Mouse (Mus musculus): ENCODE data around the gene Olfr976.
"Not testable (repeated sequence)": the region's sequence is repeated elsewhere in the genome, so short reads cannot be mapped to it uniquely, and the experiment has no call there.

Gene Olfr976

GRCm38 (mm10) chr9:39961033-39961432 lies at the start of gene Olfr976:
TSS of gene Olfr976 (minus strand) at chr9:39961133.
- DNase-seq (ENCODE audit: low read depth, low spot score) = not testable (repeated sequence)

GRCm38 (mm10) chr9:40009482-40009881 lies 48.5 kb upstream of the Olfr976 start, which contains the start of gene Olfr980:
TSS of gene Olfr980 (minus strand) at chr9:40009582.
- DNase-seq (ENCODE audit: low read depth, low spot score) = no peak

- DNase-seq (ENCODE audit: low read depth, low spot score) = no peak
Measured at GRCm38 (mm10) chr9:40003365-40003764, 42.4 kb upstream of the Olfr976 start, which contains the start of gene Olfr979. TSS of gene Olfr979 (minus strand) at chr9:40003465.

GRCm38 (mm10) chr9:39991813-39992212 lies 30.9 kb upstream of the Olfr976 start, which contains the start of gene Olfr978:
TSS of gene Olfr978 (plus strand) at chr9:39992113.
- no peak for DNase-seq (ENCODE audit: low read depth, low spot score)

GRCm38 (mm10) chr9:39976581-39977145 lies 15.7 kb upstream of the Olfr976 start:
- not testable (repeated sequence) for DNase-seq (ENCODE audit: low read depth, low spot score)

GRCm38 (mm10) chr9:39951946-39952345 lies 9.0 kb downstream of the Olfr976 start, which contains the start of gene Olfr975:
TSS of gene Olfr975 (minus strand) at chr9:39952046.
- no peak for DNase-seq (ENCODE audit: low read depth, low spot score)

GRCm38 (mm10) chr9:39937201-39937600 lies 23.7 kb downstream of the Olfr976 start, which contains the start of gene Olfr974:
TSS of gene Olfr974 (plus strand) at chr9:39937501.
- no peak for DNase-seq (ENCODE audit: low read depth, low spot score)

- not testable (repeated sequence) for DNase-seq (ENCODE audit: low read depth, low spot score)
Measured at GRCm38 (mm10) chr9:39928837-39929236, 32.1 kb downstream of the Olfr976 start.

GRCm38 (mm10) chr9:39927975-39928836 lies 32.7 kb downstream of the Olfr976 start:
- not testable (repeated sequence) for DNase-seq (ENCODE audit: low read depth, low spot score)

- no peak for DNase-seq (ENCODE audit: low read depth, low spot score)
Measured at GRCm38 (mm10) chr9:39909939-39910338, 51.0 kb downstream of the Olfr976 start.

GRCm38 (mm10) chr9:39907036-39907435 lies 53.9 kb downstream of the Olfr976 start, which contains the start of gene Olfr229:
TSS of gene Olfr229 (plus strand) at chr9:39907336.
- DNase-seq (ENCODE audit: low read depth, low spot score) = no peak

- no peak for DNase-seq (ENCODE audit: low read depth, low spot score)
Measured at GRCm38 (mm10) chr9:39905106-39905505, 55.8 kb downstream of the Olfr976 start.
